Mouse (Mus musculus): ENCODE data around the gene 4930430F08Rik. TPM values are rescaled to one million over a fixed set of nuclear protein-coding genes. Genes with fewer than 3 reads are reported as not detected.
"Not testable (repeated sequence)": the region's sequence is repeated elsewhere in the genome, so short reads cannot be mapped to it uniquely, and the experiment has no call there.

Gene 4930430F08Rik
- polyA plus RNA-seq, 2 experiments: 11.3 to 15.3 TPM

- TF ChIP-seq POLR2A (IDR thresholded peaks at IDR 0.05; ENCODE audit: borderline replicate concordance, extremely low read depth, insufficient read depth, insufficient read length): no peak
- 81% methylated on average over 3 of the region's 3 CpGs for WGBS
Measured at GRCm38 (mm10) chr10:100564112-100564511, 26.1 kb downstream of the 4930430F08Rik start.

DNA sequence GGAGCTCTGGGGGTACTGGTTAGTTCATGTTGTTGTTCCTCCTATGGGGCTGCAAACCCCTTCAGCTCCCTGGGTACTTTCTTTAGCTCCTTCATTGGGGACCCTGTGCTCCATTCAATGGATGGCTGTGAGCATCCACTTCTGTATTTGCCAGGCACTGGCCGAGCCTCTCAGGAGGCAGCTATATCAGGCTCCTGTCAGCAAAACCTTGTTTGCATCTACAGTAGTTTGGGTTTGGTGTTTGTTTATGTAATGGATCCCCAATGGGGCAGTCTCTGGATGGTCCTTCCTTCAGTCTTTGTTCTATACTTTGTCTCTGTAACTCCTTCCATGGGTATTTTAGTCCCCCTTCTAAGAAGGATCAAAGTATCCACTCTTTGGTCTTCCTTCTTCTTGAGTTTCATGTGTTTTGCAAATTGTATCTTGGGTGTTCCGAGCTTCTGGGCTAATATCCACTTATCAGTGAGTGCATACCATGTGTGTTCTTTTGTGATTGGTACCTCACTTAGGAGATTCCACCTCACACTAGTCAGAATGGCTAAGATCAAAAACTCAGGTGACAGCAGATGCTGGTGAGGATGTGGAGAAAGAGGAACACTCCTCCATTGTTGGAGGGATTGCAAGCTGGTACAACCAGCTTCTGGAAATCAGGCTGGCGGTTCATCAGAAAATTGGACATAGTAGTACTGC lies 29.9 kb downstream of the 4930430F08Rik start:
- 93% methylated on average over 3 of the region's 3 CpGs for WGBS
- H3K9me3 ChIP-seq (ENCODE audit: control insufficient read depth, low read length); H3K27ac ChIP-seq (replicated peaks; ENCODE audit: low read depth, low read length); ATAC-seq (ENCODE audit: low FRiP score, low read depth); DNase-seq (ENCODE audit: low spot score); H3K27me3 ChIP-seq (ENCODE audit: control insufficient read depth, insufficient read depth, low read length); H3K4me1 ChIP-seq (ENCODE audit: control insufficient read depth, insufficient read depth, low read length); H3K4me2 ChIP-seq (replicated peaks; ENCODE audit: low read depth, low read length, severe bottlenecking); H3K9ac ChIP-seq (ENCODE audit: low read depth, low read length, severe bottlenecking); H3K4me3 ChIP-seq (replicated peaks; ENCODE audit: low read length): not testable (repeated sequence)
- H3K36me3 ChIP-seq (ENCODE audit: control insufficient read depth, insufficient read depth, low read length): peaks cover 21% of the 10 kb centered on the region

More at GRCm38 (mm10) chr10:100564112-100564511, 26.1 kb downstream of the 4930430F08Rik start:
- Histone ChIP-seq H3K4me2 (replicated peaks; ENCODE audit: low read depth, low read length, severe bottlenecking) (no peak overlapping the region), H3K4me3 (replicated peaks; ENCODE audit: low read length) (no peak overlapping the region), H3K9ac (ENCODE audit: low read depth, low read length, severe bottlenecking) (no peak overlapping the region), H3K27ac (replicated peaks; ENCODE audit: low read depth, low read length) (no peak overlapping the region), H3K9me3 (ENCODE audit: control insufficient read depth, low read length) (no peaks in the 10 kb centered on the region), H3K4me1 (ENCODE audit: control insufficient read depth, insufficient read depth, low read length) (no peaks in the 10 kb centered on the region), H3K36me3 (ENCODE audit: control insufficient read depth, insufficient read depth, low read length) (peaks cover 22% of the 10 kb centered on the region), H3K27me3 (ENCODE audit: control insufficient read depth, insufficient read depth, low read length) (no peaks in the 10 kb centered on the region)
- ATAC-seq (ENCODE audit: low FRiP score, low read depth) (no peak), DNase-seq (ENCODE audit: low spot score) (no peak)

DNA sequence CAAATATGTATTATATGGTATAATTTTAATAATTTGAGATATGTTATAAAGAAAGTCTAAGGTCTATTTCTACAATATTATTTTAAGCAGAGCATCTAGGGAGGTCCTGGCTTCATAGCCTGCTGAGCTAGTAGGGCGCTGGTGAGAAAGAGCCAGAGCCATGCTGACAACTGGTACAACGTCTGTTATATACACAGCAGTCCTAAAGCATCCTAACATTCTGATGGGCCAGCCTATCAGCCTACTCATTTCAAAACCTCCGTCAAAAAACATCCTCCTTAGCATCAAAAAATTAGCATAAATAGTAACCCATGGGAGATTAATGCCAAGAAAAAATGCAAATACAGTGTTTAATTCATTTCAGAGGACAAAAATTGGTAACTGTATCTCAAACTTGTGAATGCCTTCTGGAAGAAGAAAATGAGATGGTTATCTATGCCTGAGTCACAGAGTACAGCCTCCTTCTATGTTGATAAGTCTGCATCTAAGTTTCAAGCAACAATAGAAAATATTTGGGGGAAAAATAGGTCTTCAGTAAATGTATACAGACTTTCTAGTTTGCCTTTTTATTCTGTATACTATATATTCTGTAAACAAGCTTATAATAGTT lies 33.6 kb downstream of the 4930430F08Rik start:
- no peak overlapping the region for H3K4me3 ChIP-seq (replicated peaks; ENCODE audit: low read length)
- no peak overlapping the region for H3K9ac ChIP-seq (ENCODE audit: low read depth, low read length, severe bottlenecking)
- TF ChIP-seq POLR2A (IDR thresholded peaks at IDR 0.05; ENCODE audit: borderline replicate concordance, extremely low read depth, insufficient read depth, insufficient read length): no peak
- no peaks in the 10 kb centered on the region for H3K27me3 ChIP-seq (ENCODE audit: control insufficient read depth, insufficient read depth, low read length)
- no peak for ATAC-seq (ENCODE audit: low FRiP score, low read depth)
- no peak overlapping the region for H3K27ac ChIP-seq (replicated peaks; ENCODE audit: low read depth, low read length)
- no peak for DNase-seq (ENCODE audit: low spot score)
- H3K9me3 ChIP-seq (ENCODE audit: control insufficient read depth, low read length): no peaks in the 10 kb centered on the region
- 83% methylated on average over 3 of the region's 3 CpGs for WGBS
- H3K4me1 ChIP-seq (ENCODE audit: control insufficient read depth, insufficient read depth, low read length): no peaks in the 10 kb centered on the region
- H3K36me3 ChIP-seq (ENCODE audit: control insufficient read depth, insufficient read depth, low read length): peaks cover 7% of the 10 kb centered on the region; the same call in 1 of the 2 replicates
- H3K4me2 ChIP-seq (replicated peaks; ENCODE audit: low read depth, low read length, severe bottlenecking): no peak overlapping the region

DNA sequence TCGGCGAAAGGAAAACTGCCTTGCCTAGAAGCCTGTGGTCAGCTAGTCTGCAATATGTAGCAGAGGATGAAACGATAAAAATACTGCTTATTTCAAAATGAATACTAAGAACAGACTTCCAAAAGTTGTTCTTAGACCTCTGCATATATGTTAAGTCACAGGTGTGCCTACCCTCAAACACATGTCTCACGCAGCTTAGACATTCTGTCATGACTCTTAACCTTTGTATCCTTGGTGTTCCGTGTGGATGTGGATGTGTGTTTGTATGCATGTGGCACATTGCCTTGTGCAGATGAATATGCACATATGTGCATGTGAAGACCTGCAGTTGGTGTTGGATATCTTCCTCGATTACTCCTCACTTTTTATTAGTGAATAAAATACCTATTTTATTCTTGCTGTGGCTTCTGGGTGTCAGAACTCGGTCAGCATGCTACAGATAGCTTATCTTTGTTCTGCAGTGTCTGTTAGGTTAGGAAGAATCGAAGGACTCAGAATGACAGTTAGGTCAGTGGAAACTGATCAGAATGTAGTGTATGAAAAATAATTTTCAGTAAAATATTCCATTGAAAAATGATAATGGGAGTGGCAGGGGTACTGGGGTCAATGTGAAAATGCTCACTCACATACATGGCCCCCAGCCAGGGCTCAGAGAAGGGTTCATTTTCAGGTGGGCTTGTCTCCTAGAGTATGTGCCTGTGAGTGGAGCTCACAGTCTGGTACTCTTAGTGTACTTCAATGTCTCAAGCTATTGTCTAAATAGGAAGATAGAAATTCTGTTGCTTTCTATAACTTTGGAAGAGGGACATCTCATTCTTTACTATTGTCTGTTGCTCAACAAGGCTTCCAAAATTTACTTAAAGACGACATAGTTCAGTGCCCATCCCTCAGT lies 65.5 kb downstream of the 4930430F08Rik start:
- DNase-seq (ENCODE audit: low spot score): no peak
- Histone ChIP-seq H3K4me3 (replicated peaks; ENCODE audit: low read length) (no peak overlapping the region), H3K27ac (replicated peaks; ENCODE audit: low read depth, low read length) (no peak overlapping the region), H3K9ac (ENCODE audit: low read depth, low read length, severe bottlenecking) (no peak overlapping the region), H3K4me1 (ENCODE audit: control insufficient read depth, insufficient read depth, low read length) (no peaks in the 10 kb centered on the region), H3K27me3 (ENCODE audit: control insufficient read depth, insufficient read depth, low read length) (no peaks in the 10 kb centered on the region), H3K9me3 (ENCODE audit: control insufficient read depth, low read length) (no peaks in the 10 kb centered on the region), H3K4me2 (replicated peaks; ENCODE audit: low read depth, low read length, severe bottlenecking) (no peak overlapping the region), H3K36me3 (ENCODE audit: control insufficient read depth, insufficient read depth, low read length) (peaks cover 7% of the 10 kb centered on the region; the same call in 1 of the 2 replicates)
- WGBS: 92% methylated on average over 9 of the region's 9 CpGs
- no peak for ATAC-seq (ENCODE audit: low FRiP score, low read depth)
- no peak for TF ChIP-seq POLR2A (IDR thresholded peaks at IDR 0.05; ENCODE audit: borderline replicate concordance, extremely low read depth, insufficient read depth, insufficient read length)

DNA sequence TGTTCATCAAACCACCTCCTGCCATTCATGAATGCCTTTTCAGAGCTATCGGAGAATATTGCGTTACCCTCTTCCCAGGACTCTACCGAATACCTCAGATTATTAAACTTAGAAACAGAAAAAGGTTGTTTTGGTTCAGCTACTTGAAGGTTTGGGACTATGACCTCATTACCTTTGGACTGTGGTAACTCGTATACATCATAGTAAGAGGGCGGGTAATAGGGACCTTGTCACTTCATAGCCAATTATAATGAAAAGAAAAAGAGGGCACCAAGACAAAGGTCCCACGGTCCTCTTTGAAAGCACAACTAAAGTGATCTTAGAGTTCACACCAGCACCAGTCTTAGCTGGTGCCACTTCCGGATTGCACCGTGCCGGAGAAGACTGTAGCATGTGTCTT lies 67.9 kb downstream of the 4930430F08Rik start:
- DNase-seq (ENCODE audit: low spot score) (no peak), ATAC-seq (ENCODE audit: low FRiP score, low read depth) (no peak)
- Histone ChIP-seq H3K9ac (ENCODE audit: low read depth, low read length, severe bottlenecking) (no peak overlapping the region), H3K27me3 (ENCODE audit: control insufficient read depth, insufficient read depth, low read length) (no peaks in the 10 kb centered on the region), H3K36me3 (ENCODE audit: control insufficient read depth, insufficient read depth, low read length) (peaks cover 8% of the 10 kb centered on the region; the same call in 1 of the 2 replicates), H3K4me1 (ENCODE audit: control insufficient read depth, insufficient read depth, low read length) (no peaks in the 10 kb centered on the region), H3K27ac (replicated peaks; ENCODE audit: low read depth, low read length) (no peak overlapping the region), H3K4me2 (replicated peaks; ENCODE audit: low read depth, low read length, severe bottlenecking) (no peak overlapping the region), H3K4me3 (replicated peaks; ENCODE audit: low read length) (no peak overlapping the region), H3K9me3 (ENCODE audit: control insufficient read depth, low read length) (no peaks in the 10 kb centered on the region)
- no peak for TF ChIP-seq POLR2A (IDR thresholded peaks at IDR 0.05; ENCODE audit: borderline replicate concordance, extremely low read depth, insufficient read depth, insufficient read length)
- 87% methylated on average over 9 of the region's 9 CpGs for WGBS

Other genes starting within 250 kb of the 4930430F08Rik start
- gene Gm4302, start 249.6 kb downstream of the 4930430F08Rik start, polyA plus RNA-seq (2012; rRNA removed): not detected in 2 replicates
- gene Gm4302, start 249.6 kb downstream of the 4930430F08Rik start, polyA plus RNA-seq (2014; fragmentation: Nextera tagmentation; extraction: Ambion mirVana): not detected in 2 replicates
- gene Gm4303, start 244.5 kb downstream of the 4930430F08Rik start, polyA plus RNA-seq (2012; rRNA removed): not detected in 2 replicates
- gene Gm4303, start 244.5 kb downstream of the 4930430F08Rik start, polyA plus RNA-seq (2014; fragmentation: Nextera tagmentation; extraction: Ambion mirVana): not detected in 2 replicates
- gene Gm4305, start 239.3 kb downstream of the 4930430F08Rik start, polyA plus RNA-seq (2012; rRNA removed): not detected in 2 replicates
- gene Gm4305, start 239.3 kb downstream of the 4930430F08Rik start, polyA plus RNA-seq (2014; fragmentation: Nextera tagmentation; extraction: Ambion mirVana): not detected in 2 replicates
- not detected in 2 replicates for gene Gm4307, start 229.1 kb downstream of the 4930430F08Rik start, polyA plus RNA-seq (2012; rRNA removed)
- not detected in 2 replicates for gene Gm4307, start 229.1 kb downstream of the 4930430F08Rik start, polyA plus RNA-seq (2014; fragmentation: Nextera tagmentation; extraction: Ambion mirVana)
- gene Gm4312, start 207.9 kb downstream of the 4930430F08Rik start, polyA plus RNA-seq (2012; rRNA removed): not detected in 2 replicates
- not detected in 2 replicates for gene Gm4312, start 207.9 kb downstream of the 4930430F08Rik start, polyA plus RNA-seq (2014; fragmentation: Nextera tagmentation; extraction: Ambion mirVana)
- 16.2 and 19.0 TPM in 2 replicates for gene Tmtc3, start 103.1 kb downstream of the 4930430F08Rik start, polyA plus RNA-seq (2012; rRNA removed)
- 23.5 TPM in 2 replicates for gene Tmtc3, start 103.1 kb downstream of the 4930430F08Rik start, polyA plus RNA-seq (2014; fragmentation: Nextera tagmentation; extraction: Ambion mirVana)
- 3.0 and 4.6 TPM in 2 replicates for gene Cep290, start 102.9 kb downstream of the 4930430F08Rik start, polyA plus RNA-seq (2012; rRNA removed)
- 4.0 and 6.1 TPM in 2 replicates for gene Cep290, start 102.9 kb downstream of the 4930430F08Rik start, polyA plus RNA-seq (2014; fragmentation: Nextera tagmentation; extraction: Ambion mirVana)
- not detected in 2 replicates for gene 1700017N19Rik, start 61 bp upstream of the 4930430F08Rik start, polyA plus RNA-seq (2012; rRNA removed)
- not detected in 2 replicates for gene 1700017N19Rik, start 61 bp upstream of the 4930430F08Rik start, polyA plus RNA-seq (2014; fragmentation: Nextera tagmentation; extraction: Ambion mirVana)

All from limb, embryonic 14.5 days (tissue).